Mouse (Mus musculus): Measurements from ENCODE around the gene Rsbn1l.
A peak's percentile ranks its signal among the peaks of the same experiment; 100 is the strongest.
"Not testable (repeated sequence)": the region's sequence is repeated elsewhere in the genome, so short reads cannot be mapped to it uniquely, and the experiment has no call there.

Rsbn1l gene

DNA sequence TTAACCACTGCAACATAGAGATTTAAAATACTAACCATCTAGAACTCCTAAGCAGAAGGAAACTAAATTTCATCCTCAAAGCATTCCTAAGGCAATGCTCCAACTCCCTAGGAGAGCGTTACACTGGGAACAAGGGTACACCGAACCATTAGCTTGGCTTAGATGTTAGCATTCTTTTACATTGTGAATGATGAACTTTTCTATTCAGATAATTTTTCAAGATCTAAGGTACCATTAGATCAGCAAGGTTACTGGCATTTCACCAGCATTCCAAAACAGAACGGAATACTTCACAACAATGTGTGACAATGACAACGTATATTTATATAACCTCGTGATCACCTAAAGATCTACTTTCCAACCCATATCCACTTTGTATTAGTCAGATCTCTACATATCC is 6.1 kb downstream of the Rsbn1l start:
- DNase-seq (ENCODE audit: low spot score): no peak

- no peak for DNase-seq (ENCODE audit: low spot score)
Measured at GRCm38 (mm10) chr5:20946906-20947305, 9.3 kb downstream of the Rsbn1l start.

DNA sequence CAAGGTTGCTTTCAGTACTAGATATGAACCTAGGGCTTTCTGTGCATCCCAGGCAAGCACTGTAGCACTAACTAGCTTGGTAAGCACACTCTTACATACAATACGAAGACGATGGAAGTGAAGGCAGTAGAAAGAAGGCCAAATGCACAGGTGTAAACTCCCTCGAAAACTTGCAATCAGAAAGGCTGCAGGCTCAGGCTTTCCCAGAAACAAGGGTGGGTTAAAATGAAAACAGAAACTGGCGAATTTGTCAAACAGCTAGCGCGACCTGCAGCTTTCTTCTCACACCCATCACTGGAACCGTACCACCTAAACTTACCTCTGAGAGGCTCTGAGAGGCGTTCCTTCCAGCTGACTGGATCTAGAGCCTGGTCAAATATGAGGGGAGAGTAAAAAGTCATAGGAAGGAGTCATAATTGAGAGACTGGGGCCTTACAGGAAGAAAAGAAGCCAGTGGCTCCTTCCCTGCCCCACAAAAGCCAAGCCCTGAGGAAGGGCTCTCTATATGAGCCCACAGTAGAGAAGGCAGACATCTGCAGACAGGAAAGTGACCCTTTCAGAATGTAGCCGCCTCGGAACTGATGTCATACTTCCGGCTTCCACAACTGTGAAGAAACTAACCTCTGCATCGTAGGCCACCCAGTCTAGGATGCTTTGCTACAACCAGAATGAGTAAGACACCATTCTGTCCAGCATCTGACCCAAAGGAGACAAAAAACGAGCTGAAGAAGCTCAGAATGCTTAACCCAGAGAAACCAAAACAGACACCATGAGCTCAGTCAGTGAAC is 11.0 kb downstream of the Rsbn1l start:
- peak; percentile 49 for DNase-seq (ENCODE audit: low spot score)

DNA sequence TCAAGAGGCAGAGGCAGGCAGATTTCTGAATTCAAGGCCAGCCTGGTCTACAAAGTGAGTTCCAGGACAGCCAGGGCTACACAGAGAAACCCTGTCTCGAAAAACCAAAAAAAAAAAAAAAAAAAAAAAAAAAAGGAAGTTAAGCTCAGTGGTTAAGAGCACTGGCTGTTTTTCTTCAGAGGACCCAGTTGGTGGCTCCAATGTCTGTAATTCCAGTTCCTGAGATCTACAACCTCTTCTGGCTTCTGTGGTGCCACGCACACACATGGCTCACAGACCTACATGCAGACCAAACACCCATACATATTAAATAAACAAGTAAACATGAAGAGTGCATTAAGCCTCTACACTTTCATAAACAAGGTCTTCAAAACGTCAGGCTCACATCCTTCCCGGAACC is 12.4 kb downstream of the Rsbn1l start:
- DNase-seq (ENCODE audit: low spot score): not testable (repeated sequence)

DNA sequence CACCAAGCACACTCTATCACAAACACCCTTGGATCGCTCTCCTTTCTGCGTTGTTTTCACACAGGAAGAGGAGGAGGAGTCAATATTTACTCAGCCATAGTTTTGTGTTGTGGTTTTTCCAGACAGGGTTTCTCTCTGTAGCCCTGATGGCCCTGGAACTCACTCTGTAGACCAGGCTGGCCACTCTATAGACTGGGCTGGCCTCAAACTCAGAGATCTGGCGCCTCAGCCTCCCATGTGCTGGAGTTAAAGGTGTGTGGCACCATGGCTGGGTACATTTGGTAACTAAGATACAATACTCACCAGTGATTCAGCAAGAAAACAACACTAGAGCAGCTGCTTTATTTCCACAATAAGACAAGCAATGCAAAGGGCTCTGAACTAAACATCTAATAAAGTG is 13.7 kb downstream of the Rsbn1l start:
- DNase-seq (ENCODE audit: low spot score): no peak

DNA sequence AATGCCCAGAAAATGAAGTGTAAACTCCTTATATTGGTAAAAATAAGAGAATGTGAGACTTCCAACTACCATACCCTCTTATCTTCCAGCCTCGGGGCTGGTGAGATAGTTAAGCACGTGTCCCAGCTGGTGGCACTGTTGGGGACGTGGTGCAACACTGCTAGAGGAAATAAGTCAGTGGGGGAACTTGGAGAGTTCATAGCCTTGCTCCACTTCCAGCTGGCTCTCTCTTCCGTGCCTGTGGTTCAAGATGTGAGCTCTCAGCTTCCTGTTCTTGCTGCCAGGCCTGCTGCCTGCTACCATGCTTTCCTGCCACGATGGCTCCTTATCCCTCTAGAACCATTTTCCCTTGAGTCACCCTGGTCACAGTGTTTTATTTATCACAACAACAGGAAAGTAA is 15.0 kb downstream of the Rsbn1l start:
- peak; percentile 66 for DNase-seq (ENCODE audit: low spot score)

DNA sequence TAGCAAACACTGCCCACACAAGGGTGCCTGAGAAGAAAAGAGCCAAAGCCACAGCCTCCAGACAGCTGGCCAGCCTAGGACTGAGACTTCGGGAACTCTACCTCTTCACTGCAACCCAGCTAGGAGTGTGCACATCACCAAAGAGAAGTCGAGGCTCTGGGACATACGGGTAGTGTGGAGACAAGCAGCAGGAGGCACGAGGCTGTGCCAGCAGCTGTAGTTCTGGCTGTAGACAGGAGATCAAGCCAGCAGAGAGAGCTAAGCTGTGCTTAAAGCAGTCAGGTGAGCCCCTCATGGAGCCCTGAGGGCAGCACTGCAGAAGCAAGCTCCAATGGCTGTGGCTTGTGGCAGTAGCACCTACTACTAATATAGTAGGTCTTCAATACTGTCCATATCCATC is 15.5 kb downstream of the Rsbn1l start:
- DNase-seq (ENCODE audit: low spot score): no peak

DNA sequence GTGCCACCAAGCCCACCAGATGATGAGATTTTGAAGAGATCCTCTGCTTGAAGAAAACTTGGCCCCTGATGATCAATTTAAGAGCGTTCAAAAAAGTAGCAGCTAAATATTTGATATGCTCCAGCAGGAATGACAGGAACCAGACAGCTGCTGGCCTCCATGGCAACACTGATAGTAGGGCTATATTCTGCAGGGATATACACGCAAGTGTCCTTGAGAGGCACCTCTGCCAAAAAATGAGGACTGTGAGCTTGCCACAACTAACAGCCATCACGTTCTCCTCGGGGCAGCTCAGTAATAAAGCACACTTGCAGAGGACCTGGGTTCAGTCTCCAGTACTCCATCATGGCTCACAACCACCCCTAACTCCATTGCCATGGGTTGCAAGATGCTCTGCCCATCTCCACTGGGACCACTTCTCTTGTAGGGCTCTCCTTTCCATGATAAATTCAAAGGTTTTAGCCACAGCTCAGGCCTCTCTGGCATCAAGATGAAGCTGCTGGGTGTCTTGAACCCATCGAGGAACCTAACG is 16.1 kb downstream of the Rsbn1l start:
- no peak for DNase-seq (ENCODE audit: low spot score)

- no peak for DNase-seq (ENCODE audit: low spot score)
Measured at GRCm38 (mm10) chr5:20938523-20938922, 17.7 kb downstream of the Rsbn1l start.

DNA sequence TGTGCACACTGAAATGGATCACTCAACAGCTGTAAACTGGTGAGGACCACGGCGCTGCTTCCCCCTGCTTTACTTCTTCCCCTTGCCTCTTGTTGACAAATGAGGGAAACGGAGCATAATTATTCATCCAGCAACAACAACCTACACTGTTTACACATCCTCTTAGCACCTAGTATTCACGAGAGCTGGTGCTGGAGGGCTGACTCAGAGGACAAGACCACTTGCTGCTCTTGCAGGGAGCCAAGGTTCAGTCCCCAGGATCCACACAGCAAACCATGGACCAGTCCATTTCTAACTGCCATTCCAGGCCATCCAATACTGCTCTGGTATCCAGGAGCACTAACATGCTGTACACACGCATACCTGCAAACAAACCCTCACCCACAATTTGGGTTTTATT is 20.3 kb downstream of the Rsbn1l start:
- no peak for DNase-seq (ENCODE audit: low spot score)

- DNase-seq (ENCODE audit: low spot score): no peak
Measured at GRCm38 (mm10) chr5:20932585-20932984, 23.6 kb downstream of the Rsbn1l start.

GRCm38 (mm10) chr5:20931300-20931699 is 24.9 kb downstream of the Rsbn1l start:
- no peak for DNase-seq (ENCODE audit: low spot score)

GRCm38 (mm10) chr5:20930430-20930829 is 25.8 kb downstream of the Rsbn1l start:
- DNase-seq (ENCODE audit: low spot score): no peak

DNA sequence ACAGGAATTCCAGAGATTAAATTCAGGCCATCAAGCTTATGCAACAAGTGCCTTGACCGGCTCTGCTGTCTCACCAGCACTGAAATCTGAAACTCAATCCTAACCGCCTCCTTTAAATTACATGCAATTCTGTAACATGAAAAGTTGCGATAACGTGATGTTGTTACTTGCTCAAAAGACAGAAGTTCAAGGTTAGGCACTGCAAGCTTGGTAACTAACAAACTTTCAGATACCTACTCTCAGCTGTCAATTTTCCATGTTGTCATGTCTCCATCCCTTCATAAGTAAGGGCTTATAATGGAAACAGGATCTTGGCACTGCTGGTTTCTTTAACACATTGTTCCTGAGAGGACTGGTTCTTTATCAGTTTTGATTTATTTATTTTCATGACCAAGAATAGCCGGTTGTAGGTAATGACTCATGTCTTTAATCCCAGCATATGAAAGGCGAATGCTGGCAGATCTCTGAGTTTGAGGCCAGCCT is 26.5 kb downstream of the Rsbn1l start:
- peak; percentile 10 for DNase-seq (ENCODE audit: low spot score)

GRCm38 (mm10) chr5:20925451-20925850 is 30.7 kb downstream of the Rsbn1l start:
- no peak for DNase-seq (ENCODE audit: low spot score)

DNA sequence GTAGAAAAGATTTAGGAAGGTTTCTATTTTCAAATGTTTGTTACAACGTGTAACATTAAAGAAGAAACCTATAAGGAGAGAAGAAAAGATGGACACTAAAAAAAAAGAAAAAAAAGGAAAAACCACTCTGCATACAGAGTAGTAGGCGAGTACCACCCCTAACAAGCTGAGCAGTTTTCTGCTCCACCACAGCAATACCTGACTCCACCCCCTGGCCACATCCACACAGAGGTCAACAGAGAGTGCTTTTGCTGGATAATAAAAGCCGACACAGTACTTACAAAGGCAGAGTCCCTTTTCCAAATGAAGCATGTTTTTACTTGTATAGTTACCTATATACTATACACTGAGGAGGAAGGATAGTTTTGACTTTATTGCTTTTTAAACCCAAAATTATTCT is 31.6 kb downstream of the Rsbn1l start:
- DNase-seq (ENCODE audit: low spot score): no peak

GRCm38 (mm10) chr5:20919566-20919965 is 36.6 kb downstream of the Rsbn1l start:
- DNase-seq (ENCODE audit: low spot score): no peak

DNA sequence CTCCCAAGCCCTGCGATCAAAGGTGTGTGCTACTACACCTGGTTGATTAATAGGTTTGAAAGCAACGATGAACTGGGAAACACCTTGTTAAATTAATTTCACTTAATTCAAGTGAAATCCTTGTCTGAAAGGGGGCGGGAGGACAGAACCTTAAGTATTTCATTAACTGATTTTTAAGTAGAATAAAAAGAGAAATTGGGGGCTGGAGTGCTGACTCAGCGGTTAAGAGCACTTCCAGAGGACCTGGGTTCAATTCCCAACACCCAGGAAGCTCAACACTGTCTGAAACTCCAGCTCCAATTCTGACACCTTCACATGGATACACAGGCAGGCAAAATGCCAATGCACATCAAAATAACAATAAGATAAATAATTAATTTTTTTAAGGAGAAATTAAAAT is 37.2 kb downstream of the Rsbn1l start:
- no peak for DNase-seq (ENCODE audit: low spot score)

DNA sequence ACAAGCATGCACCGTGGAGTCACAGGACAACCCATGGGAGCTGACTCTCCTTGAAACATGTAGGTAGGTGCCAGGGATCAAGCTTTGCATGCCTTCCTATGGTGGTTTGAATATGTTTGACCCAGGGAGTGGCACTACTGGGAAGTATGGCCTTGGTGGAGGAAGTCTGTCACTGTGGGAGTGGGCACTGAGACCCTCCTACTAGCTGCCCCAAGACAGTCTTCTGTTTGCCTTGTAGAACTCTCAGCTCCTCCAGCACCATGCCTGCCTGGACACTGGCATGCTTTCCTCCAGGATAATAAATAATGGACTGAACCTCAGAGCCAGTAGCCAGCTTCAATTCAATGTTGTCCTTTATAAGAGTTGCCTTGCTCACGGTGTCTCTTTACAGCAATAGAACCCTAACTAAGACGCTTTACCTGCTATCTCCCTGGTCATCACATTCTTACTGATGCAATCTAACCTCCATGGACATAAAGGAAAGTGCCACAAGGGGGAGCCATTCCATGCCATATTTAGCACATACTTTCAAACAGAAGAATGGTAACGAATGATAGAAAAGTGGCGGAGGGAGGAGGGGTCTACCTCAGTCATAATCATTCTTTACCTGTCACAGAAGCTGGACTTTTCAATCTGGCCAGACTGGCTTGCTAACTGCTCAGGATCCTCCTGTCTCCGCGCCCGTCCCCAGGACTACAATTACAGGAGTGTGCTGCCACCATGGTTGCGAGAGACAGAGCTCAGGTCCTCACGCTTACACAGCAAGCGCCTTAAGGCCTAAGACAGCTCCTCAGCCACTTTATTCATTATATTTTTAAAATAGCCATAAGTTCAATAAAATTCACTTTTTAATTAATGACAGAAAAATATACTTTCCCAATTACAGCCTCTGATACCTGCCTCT is 42.6 kb downstream of the Rsbn1l start:
- peak; percentile 73 for DNase-seq (ENCODE audit: low spot score)

DNA sequence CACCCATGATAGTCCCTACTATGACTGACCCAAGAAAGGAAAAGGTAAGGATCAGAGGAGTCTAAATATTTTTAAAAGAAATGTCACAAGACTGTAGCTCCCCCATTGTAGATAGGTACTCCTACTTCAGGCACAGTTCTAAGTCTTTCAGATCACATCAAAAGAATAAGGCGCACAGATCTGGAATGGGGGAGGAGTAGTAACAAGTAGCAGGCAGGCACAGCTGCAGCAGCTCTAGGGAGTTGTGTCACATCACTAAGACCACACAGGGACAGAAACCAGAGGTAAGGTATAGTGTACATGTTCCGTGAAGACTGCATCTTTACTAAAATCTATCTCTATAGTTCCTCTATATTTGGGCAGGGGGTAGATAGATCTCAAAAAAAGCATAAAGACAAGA is 44.5 kb downstream of the Rsbn1l start:
- no peak for DNase-seq (ENCODE audit: low spot score)

DNA sequence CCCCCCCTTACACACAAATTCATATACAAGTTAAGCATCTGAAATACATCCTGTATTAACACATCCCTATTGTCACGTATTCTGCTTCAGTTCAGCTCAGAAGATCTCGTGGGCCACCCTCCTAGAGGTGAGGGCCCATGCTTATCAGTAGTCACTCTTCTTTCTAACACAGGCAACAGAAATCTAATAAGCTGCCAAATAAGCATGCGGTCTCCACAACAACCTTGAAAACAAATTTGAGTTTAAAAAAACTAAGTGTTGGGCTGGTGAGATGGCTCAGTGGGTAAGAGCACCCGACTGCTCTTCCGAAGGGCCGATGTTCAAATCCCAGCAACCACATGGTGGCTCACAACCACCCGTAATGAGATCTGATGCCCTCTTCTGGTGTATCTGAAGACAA is 50.0 kb downstream of the Rsbn1l start:
- DNase-seq (ENCODE audit: low spot score): no peak

DNA sequence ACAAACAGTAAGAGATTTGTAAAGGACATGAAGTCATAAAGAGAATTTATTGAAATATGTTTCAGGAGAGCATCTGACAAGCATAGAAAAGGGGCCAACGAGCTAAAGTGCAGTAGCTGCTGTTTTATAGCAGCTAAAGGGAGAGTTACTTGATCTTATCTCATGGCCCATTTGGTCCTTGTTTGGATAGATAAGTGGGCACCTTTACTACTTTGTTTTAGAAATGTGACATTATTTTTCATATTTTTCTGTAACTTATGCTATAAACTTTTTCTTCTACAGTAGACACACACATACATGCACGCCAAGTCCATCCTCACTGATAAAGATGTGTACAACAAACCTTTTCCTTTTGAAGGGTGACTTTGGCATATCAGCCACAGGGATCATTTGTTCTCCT is 50.8 kb downstream of the Rsbn1l start:
- no peak for DNase-seq (ENCODE audit: low spot score)

GRCm38 (mm10) chr5:20904647-20905046 is 51.6 kb downstream of the Rsbn1l start:
- DNase-seq (ENCODE audit: low spot score): no peak
